In genomic region chr2:36011331-36011825, GRCm38 (mm10) we compare ENCODE assay signal across 8 mouse cellular contexts. TPM values are rescaled to one million over a fixed set of nuclear protein-coding genes. Genes with fewer than 3 reads are reported as not detected.
A peak's percentile ranks its signal among the peaks of the same experiment; 100 is the strongest.
DNase-seq lines count a peak whose midpoint lies in the region; ATAC-seq and TF ChIP-seq lines count a peak whose summit lies in the region.

No protein-coding gene starts in this region.

- WGBS in kidney, adult 2 months = 2% methylated on average over 44 of the region's 44 CpGs
- under 1% methylated on average over 44 of the region's 44 CpGs for WGBS in hindbrain, embryonic 15.5 days
- under 1% methylated on average over 44 of the region's 44 CpGs for WGBS in limb, embryonic 13.5 days
- 0% methylated on average over 44 of the region's 44 CpGs for WGBS in neural tube, embryonic 11.5 days

- ATAC-seq in hindbrain, embryonic 15.5 days (ENCODE audit: low FRiP score, low read depth) = peak; percentile 27; the same call in 1 of the 2 replicates
- ATAC-seq in limb, embryonic 13.5 days (ENCODE audit: low FRiP score, low read depth) = peak; percentile 30; the same call in 1 of the 2 replicates
- no peak; the same call in 1 of the 2 replicates for ATAC-seq in neural tube, embryonic 11.5 days (ENCODE audit: insufficient read depth, low FRiP score, low TSS enrichment)

- no peak for TF ChIP-seq CTCF in kidney, adult 2 months (conservative IDR thresholded peaks at IDR 0.05; ENCODE audit: insufficient read depth, insufficient read length, low read depth, low read length)

- no peaks in the 10 kb centered on the region for H3K36me3 ChIP-seq in kidney, adult 2 months (ENCODE audit: control insufficient read depth, insufficient read depth, low read length)
- H3K36me3 ChIP-seq in hindbrain, embryonic 15.5 days = no peaks in the 10 kb centered on the region
- H3K36me3 ChIP-seq in limb, embryonic 13.5 days = no peaks in the 10 kb centered on the region
- H3K36me3 ChIP-seq in neural tube, embryonic 11.5 days (ENCODE audit: control insufficient read depth, insufficient read depth, low read length) = no peaks in the 10 kb centered on the region

- H3K9ac ChIP-seq in hindbrain, embryonic 15.5 days = peak overlapping the region; percentile 53
- peak overlapping the region; percentile 59 for H3K9ac ChIP-seq in limb, embryonic 13.5 days
- H3K9ac ChIP-seq in neural tube, embryonic 11.5 days (ENCODE audit: low read length) = peak overlapping the region; percentile 54

- peak overlapping the region; percentile 35; the same call in 1 of the 2 replicates for H3K4me3 ChIP-seq in kidney, adult 2 months (ENCODE audit: insufficient read depth, low read depth, low read length)
- H3K4me3 ChIP-seq in hindbrain, embryonic 15.5 days = peak overlapping the region; percentile 50
- H3K4me3 ChIP-seq in limb, embryonic 13.5 days = peak overlapping the region; percentile 48
- H3K4me3 ChIP-seq in neural tube, embryonic 11.5 days (ENCODE audit: low read depth, low read length) = peak overlapping the region; percentile 38

- peak overlapping the region; percentile 92 for H3K4me2 ChIP-seq in hindbrain, embryonic 15.5 days
- H3K4me2 ChIP-seq in limb, embryonic 13.5 days (replicated peaks) = peak overlapping the region; percentile 77
- H3K4me2 ChIP-seq in neural tube, embryonic 11.5 days (ENCODE audit: low read depth) = peak overlapping the region; percentile 67

- no peak for TF ChIP-seq POLR2A in kidney, adult 2 months (IDR thresholded peaks at IDR 0.05; ENCODE audit: low read depth, low read length)

- no peak for DNase-seq in kidney, adult 2 months
- DNase-seq in kidney, adult 9 months = no peak
- DNase-seq in embryo, embryonic 9.5 days (ENCODE audit: extremely low spot score) = peak; percentile 38
- DNase-seq in neural tube, embryonic 11.5 days (ENCODE audit: low spot score) = peak; percentile 45
- DNase-seq in spleen, adult 18-20 months = no peak
- no peak for DNase-seq in Muller cell, postnatal 12 days (ENCODE audit: inconsistent ontology term)

- H3K4me1 ChIP-seq in kidney, adult 2 months (ENCODE audit: control insufficient read depth, insufficient read depth, low read length) = 0 out of 2 replicates have a peak, but pooled peaks cover 4% of the 10 kb centered on the region
- peaks cover 17% of the 10 kb centered on the region for H3K4me1 ChIP-seq in hindbrain, embryonic 15.5 days (replicated peaks)
- peaks cover 6% of the 10 kb centered on the region for H3K4me1 ChIP-seq in limb, embryonic 13.5 days
- H3K4me1 ChIP-seq in neural tube, embryonic 11.5 days (ENCODE audit: control insufficient read depth, insufficient read depth, low read length) = 0 out of 2 replicates have a peak, but pooled peaks cover 4% of the 10 kb centered on the region

- H3K27ac ChIP-seq in kidney, adult 2 months (ENCODE audit: insufficient read depth, low read depth, low read length) = no peak overlapping the region
- H3K27ac ChIP-seq in hindbrain, embryonic 15.5 days (replicated peaks) = no peak overlapping the region
- H3K27ac ChIP-seq in limb, embryonic 13.5 days = no peak overlapping the region
- H3K27ac ChIP-seq in neural tube, embryonic 11.5 days (ENCODE audit: low read depth, low read length) = no peak overlapping the region

- no peaks in the 10 kb centered on the region for H3K9me3 ChIP-seq in hindbrain, embryonic 15.5 days
- H3K9me3 ChIP-seq in limb, embryonic 13.5 days = no peaks in the 10 kb centered on the region
- no peaks in the 10 kb centered on the region for H3K9me3 ChIP-seq in neural tube, embryonic 11.5 days (ENCODE audit: control insufficient read depth, low read length)

- H3K27me3 ChIP-seq in kidney, adult 2 months (replicated peaks; ENCODE audit: control insufficient read depth, insufficient read depth, low read length) = no peaks in the 10 kb centered on the region
- 0 out of 2 replicates have a peak, but pooled peaks cover 8% of the 10 kb centered on the region for H3K27me3 ChIP-seq in hindbrain, embryonic 15.5 days
- H3K27me3 ChIP-seq in limb, embryonic 13.5 days = peaks cover 35% of the 10 kb centered on the region
- H3K27me3 ChIP-seq in neural tube, embryonic 11.5 days (ENCODE audit: control insufficient read depth, insufficient read depth, low read length) = peaks cover 18% of the 10 kb centered on the region

RNA-seq across cellular contexts. Expression of gene Ttll11, which starts 31.7 kb away (rescaled TPM):
- polyA plus RNA-seq in kidney, adult 2 months (2012; rRNA removed) = 0.41 and 0.84 TPM in 2 replicates
- polyA plus RNA-seq in hindbrain, embryonic 15.5 days (2015; fragmentation: Nextera tagmentation; extraction: Ambion mirVana) = 5.2 and 6.1 TPM in 2 replicates
- 0.85 and 1.0 TPM in 2 replicates for polyA plus RNA-seq in limb, embryonic 13.5 days (2015; fragmentation: Nextera tagmentation; extraction: Ambion mirVana)
- polyA plus RNA-seq in neural tube, embryonic 11.5 days (2014; fragmentation: Nextera tagmentation; extraction: Ambion mirVana) = 1.9 and 2.1 TPM in 2 replicates

RNA-seq across cellular contexts. Expression of gene Ndufa8, which starts 37.8 kb away (rescaled TPM):
- polyA plus RNA-seq in kidney, adult 2 months (2012; rRNA removed) = 203 and 261 TPM in 2 replicates
- polyA plus RNA-seq in hindbrain, embryonic 15.5 days (2015; fragmentation: Nextera tagmentation; extraction: Ambion mirVana) = 327 and 332 TPM in 2 replicates
- polyA plus RNA-seq in limb, embryonic 13.5 days (2015; fragmentation: Nextera tagmentation; extraction: Ambion mirVana) = 200 and 208 TPM in 2 replicates
- 208 and 210 TPM in 2 replicates for polyA plus RNA-seq in neural tube, embryonic 11.5 days (2014; fragmentation: Nextera tagmentation; extraction: Ambion mirVana)

RNA-seq across cellular contexts. Expression of gene Morn5, which starts 37.9 kb away (rescaled TPM):
- polyA plus RNA-seq in kidney, adult 2 months (2012; rRNA removed) = 0.61 and 1.7 TPM in 2 replicates
- 2.9 and 3.0 TPM in 2 replicates for polyA plus RNA-seq in hindbrain, embryonic 15.5 days (2015; fragmentation: Nextera tagmentation; extraction: Ambion mirVana)
- polyA plus RNA-seq in limb, embryonic 13.5 days (2015; fragmentation: Nextera tagmentation; extraction: Ambion mirVana) = 0.36 TPM in 1 of 2 replicates, not detected in the other
- 0.84 TPM in 1 of 2 replicates, not detected in the other for polyA plus RNA-seq in neural tube, embryonic 11.5 days (2014; fragmentation: Nextera tagmentation; extraction: Ambion mirVana)

Comparison
In these comparisons a context has a peak if more than half of its experiments do, and no peak if none do; other contexts are left out.
1. DNase-seq: peak in embryo, embryonic 9.5 days (single experiment) and neural tube, embryonic 11.5 days (single experiment); none in kidney, adult 2 months (single experiment), kidney, adult 9 months (single experiment), spleen, adult 18-20 months (0 of 2) and Muller cell, postnatal 12 days (single experiment).
2. Peak in every context shown above with its lines, with median percentiles within 50 percentile points of each other: H3K4me3 ChIP-seq, H3K4me2 ChIP-seq and H3K9ac ChIP-seq.